Mouse (Mus musculus): ENCODE measurements at regions not wholly inside any gene's neighbourhood (a gene's known extent, or its start where the extent isn't known, plus 50 kb on each side); places are given as distances from the start of the nearest gene placed in this dataset.
A peak's percentile ranks its signal among the peaks of the same experiment; 100 is the strongest.
"Not testable (repeated sequence)": the region's sequence is repeated elsewhere in the genome, so short reads cannot be mapped to it uniquely, and the experiment has no call there.

GRCm38 (mm10) chr6:109814990-109815389 lies 830.4 kb upstream of the Grm7 start:
- DNase-seq (ENCODE audit: low spot score), result no peak

DNA sequence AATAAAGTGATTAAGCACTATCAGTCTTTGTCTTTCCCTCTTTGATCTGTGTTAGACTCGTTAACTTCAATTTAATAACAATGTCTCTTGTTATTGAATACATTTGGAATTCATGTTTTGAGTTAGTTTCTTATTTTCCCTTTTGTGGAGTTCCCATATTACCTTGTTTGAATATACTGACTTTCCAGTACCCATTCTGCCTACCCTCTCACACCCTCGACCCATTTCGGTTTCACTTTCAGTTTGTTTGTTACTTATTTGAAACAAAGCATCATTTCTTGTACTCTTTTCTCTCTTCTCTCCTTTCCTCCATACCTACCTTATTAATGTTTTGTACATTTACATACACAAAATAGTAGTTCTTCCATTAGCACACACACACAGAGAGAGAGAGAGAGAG lies 797.1 kb upstream of the Grm7 start:
- DNase-seq (ENCODE audit: low spot score), result no peak

DNA sequence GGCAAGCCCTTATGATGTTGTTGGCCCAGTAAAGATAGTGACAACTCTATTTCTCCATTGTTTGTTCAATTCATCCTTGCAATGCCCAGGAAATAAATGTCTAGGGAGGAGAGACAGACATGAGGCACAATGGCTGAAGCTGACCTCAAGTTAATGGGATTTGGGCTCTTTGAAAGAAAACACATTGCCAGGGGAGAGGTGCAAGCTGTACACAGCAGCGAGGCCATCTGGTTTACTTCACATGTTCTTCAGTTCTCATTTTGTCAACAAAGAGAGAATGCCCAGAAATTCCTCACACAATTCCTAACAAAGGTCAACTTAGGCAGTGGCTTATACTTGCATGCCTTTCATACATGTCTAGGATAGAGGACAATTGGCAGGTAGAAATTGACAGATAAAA lies 789.6 kb upstream of the Grm7 start:
- DNase-seq (ENCODE audit: low spot score), result no peak

DNA sequence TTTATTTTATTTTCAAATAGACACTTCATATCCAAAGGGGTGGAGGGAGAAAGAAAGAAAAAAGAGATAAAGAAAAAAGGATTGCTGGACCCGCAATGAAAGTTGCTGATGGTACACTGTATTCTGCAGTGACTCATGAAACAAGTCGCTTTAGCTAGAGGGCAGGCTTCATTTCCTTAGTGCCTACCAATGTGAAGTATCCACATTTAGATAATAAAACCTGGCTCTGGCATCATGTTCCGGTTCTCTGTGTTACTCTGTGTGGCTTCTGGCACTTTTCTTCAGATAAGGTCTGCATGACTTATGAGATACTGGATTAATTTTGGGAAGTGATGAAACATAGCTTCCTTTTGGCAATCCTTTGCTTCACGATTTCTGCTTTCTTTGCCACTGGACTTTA lies 782.0 kb upstream of the Grm7 start:
- DNase-seq (ENCODE audit: low spot score), result no peak

DNA sequence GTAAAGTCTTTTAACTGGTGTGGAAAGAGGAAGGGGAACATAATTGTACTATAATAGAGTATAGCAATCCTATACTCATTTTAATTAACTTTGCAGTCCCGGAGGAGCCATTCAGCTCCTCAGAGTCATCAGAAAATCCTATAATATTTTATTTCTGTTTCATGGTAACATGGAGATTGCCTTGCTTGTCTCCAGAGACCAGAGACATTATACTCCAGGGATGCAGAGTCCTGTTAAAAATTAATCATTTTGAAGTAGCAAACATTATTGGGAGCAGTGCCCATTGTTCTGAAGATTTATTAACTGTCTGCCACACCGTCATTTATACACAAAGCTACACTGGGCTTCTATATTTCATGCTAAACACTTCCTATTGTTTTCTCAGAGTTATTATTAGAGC lies 771.2 kb upstream of the Grm7 start:
- DNase-seq (ENCODE audit: low spot score), result no peak

GRCm38 (mm10) chr6:109874625-109875040 lies 770.7 kb upstream of the Grm7 start:
- no peak for DNase-seq (ENCODE audit: low spot score)

DNA sequence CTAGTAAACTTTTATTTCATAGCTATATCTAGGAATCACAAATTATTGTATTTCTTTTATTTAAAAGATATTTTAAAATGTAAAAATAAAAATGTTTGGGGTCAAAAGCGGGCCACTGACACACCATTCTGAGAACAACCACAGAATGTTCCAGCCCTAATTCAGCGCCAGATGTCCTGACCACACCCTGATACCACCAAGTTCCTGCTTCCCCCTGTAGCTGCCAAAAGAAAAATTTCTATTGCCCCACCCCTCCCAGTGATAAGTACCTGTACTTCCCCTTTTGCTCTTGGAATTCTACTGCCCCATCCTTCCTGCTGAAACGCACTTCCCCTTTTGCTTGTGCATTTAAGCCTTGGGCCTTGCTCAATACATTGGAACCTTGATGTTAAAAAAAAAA lies 769.8 kb upstream of the Grm7 start:
- DNase-seq (ENCODE audit: low spot score), result not testable (repeated sequence)

GRCm38 (mm10) chr6:109879145-109879544 lies 766.2 kb upstream of the Grm7 start:
- DNase-seq (ENCODE audit: low spot score), result peak; percentile 10

DNA sequence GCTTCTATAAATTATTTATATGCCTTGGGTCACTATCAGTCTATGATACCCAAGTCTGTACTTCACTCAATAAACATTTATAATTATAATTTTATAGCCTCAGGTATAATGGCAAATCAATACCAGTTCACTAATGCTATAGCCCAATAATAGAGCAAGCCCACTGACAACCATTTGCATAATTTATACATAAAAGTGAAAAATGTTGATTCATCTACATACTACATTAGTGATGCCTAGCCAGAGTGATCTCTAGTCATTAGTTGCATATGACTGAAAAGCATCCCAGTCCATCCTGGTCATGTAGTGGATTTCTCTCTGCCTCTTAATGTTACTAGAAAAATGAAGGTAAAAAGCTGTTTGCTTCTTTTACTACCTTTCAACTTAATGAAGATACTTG lies 721.6 kb upstream of the Grm7 start:
- no peak for DNase-seq (ENCODE audit: low spot score)

- DNase-seq (ENCODE audit: low spot score), result no peak
These were observed 696.9 kb upstream of the Grm7 start for GRCm38 (mm10) chr6:109948491-109948890.

DNA sequence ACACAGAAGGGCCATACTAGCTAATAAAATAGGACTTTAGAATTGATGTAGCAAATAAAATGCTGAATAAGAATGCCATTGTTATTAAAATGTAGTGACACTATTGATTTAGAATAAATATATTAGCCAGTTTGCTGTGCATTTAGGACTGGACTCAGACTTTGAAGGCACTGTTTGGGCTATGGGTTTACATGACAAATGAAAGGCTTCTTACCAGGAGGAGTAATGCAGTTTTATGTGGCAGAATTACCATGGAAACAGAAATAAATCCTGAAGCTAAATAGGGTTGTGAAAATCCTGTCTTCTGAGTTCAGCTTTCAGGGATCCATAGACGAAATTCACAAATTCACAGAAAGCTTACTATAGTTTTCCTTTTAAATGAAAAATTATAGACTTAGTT lies 696.5 kb upstream of the Grm7 start:
- DNase-seq (ENCODE audit: low spot score), result no peak

DNA sequence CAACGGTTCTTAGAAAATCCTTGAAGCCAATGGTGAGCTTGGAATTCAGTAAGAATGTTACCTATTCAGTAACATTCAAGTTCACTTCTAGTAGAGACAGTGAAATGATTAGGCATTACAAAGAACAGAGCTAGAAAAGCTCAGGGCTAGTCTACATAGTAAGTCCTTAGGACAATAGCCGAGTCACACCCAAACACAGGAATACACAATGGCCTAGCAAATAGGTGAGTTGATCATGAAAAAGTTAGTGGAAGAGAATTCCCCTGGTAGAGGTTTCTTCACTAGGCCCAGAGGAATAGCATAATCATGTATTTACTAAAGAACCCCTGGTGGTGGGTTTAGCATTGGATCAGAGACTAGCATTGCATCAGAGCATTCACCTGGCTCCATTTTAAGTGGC lies 687.5 kb upstream of the Grm7 start:
- not testable (repeated sequence) for DNase-seq (ENCODE audit: low spot score)

Measured in layer of hippocampus, adult 11-12 months (tissue).